In genomic region chr14:79241057-79241570, GRCm38 (mm10) we compare ENCODE assay signal across 23 mouse cellular contexts. TPM values are rescaled to one million over a fixed set of nuclear protein-coding genes. Genes with fewer than 3 reads are reported as not detected.
DNase-seq lines count a peak whose midpoint lies in the region; ATAC-seq lines count a peak whose summit lies in the region.
"Had no signal": no experiment of that assay in that cellular context is flagged by ENCODE, and none has a peak within 500 bp of the region (broad histone marks: within the 10 kb centered on the region; RNA-seq: fewer than 3 reads in every experiment).

No protein-coding gene starts in this region.

- no peaks in the 10 kb centered on the region for H3K36me3 ChIP-seq in heart, embryonic 11.5 days (ENCODE audit: control insufficient read depth, insufficient read depth, low read length)
- H3K36me3 ChIP-seq in forebrain, embryonic 13.5 days (ENCODE audit: poor library complexity, severe bottlenecking) = no peaks in the 10 kb centered on the region
- H3K36me3 ChIP-seq: hindbrain, embryonic 13.5 days; liver, embryonic 13.5 days had no signal

- H3K27ac ChIP-seq in heart, embryonic 11.5 days (ENCODE audit: low read depth, low read length) = 0 out of 2 replicates have a peak overlapping the region, but pooled peaks have one; percentile 12
- H3K27ac ChIP-seq in forebrain, embryonic 13.5 days = no peak overlapping the region
- H3K27ac ChIP-seq: hindbrain, embryonic 13.5 days; kidney, postnatal 0 days; layer of hippocampus, adult 2 months; liver, embryonic 13.5 days had no signal

- H3K9ac ChIP-seq in heart, embryonic 11.5 days (ENCODE audit: low read depth, low read length) = no peak overlapping the region
- H3K9ac ChIP-seq in forebrain, embryonic 13.5 days = no peak overlapping the region
- H3K9ac ChIP-seq: hindbrain, embryonic 13.5 days; liver, embryonic 13.5 days had no signal

- H3K4me2 ChIP-seq in heart, embryonic 11.5 days = no peak overlapping the region
- no peak overlapping the region for H3K4me2 ChIP-seq in forebrain, embryonic 13.5 days
- H3K4me2 ChIP-seq: hindbrain, embryonic 13.5 days; liver, embryonic 13.5 days had no signal

- no peak for DNase-seq in heart, adult 9 months (ENCODE audit: low spot score in 2 of 2)
- peak; percentile 27 for DNase-seq in thymus, postnatal 14 days
- DNase-seq in thymus, postnatal 10 days (ENCODE audit: low spot score in 2 of 2) = no peak
- peak; percentile 64 for DNase-seq in forelimb bud, embryonic 11.5 days (ENCODE audit: low read depth, low spot score)
- DNase-seq in yolk sac, embryonic 10.5 days (ENCODE audit: low spot score) = peak; percentile 14
- no peak for DNase-seq in adrenal gland, adult (ENCODE audit: inconsistent age in 2 of 2, low spot score in 1 of 2)
- DNase-seq: B cell, adult 2 months; cerebellum, adult 9-10 months; gastrocnemius, postnatal 10 days; liver, embryonic 13.5 days; lung, postnatal 14 days; right cerebral cortex, postnatal 4 days had no signal

- H3K9me3 ChIP-seq in heart, embryonic 11.5 days (replicated peaks; ENCODE audit: control insufficient read depth, low read length) = no peaks in the 10 kb centered on the region
- H3K9me3 ChIP-seq in forebrain, embryonic 13.5 days (replicated peaks) = peaks cover 5% of the 10 kb centered on the region; the same call in 1 of the 2 replicates
- H3K9me3 ChIP-seq: hindbrain, embryonic 13.5 days; liver, embryonic 13.5 days had no signal

- WGBS in heart, embryonic 11.5 days (ENCODE audit: insufficient replicate concordance) = 53% methylated on average over 4 of the region's 4 CpGs
- WGBS in forebrain, embryonic 13.5 days = 89% methylated on average over 4 of the region's 4 CpGs

- ATAC-seq in heart, embryonic 11.5 days (replicated peaks; ENCODE audit: insufficient number of reproducible peaks, low FRiP score, low TSS enrichment) = 0 out of 2 replicates have a peak, but pooled peaks have one; percentile 60
- no peak for ATAC-seq in forebrain, embryonic 13.5 days
- ATAC-seq: Patski had no signal

- no peak overlapping the region for H3K4me3 ChIP-seq in heart, embryonic 11.5 days (ENCODE audit: low read depth, low read length)
- H3K4me3 ChIP-seq in forebrain, embryonic 13.5 days = no peak overlapping the region
- H3K4me3 ChIP-seq: hindbrain, embryonic 13.5 days; layer of hippocampus, adult 2 months; liver, embryonic 13.5 days had no signal

- peaks cover 11% of the 10 kb centered on the region for H3K4me1 ChIP-seq in heart, embryonic 11.5 days (ENCODE audit: control insufficient read depth, insufficient read depth, low read length)
- peaks cover 6% of the 10 kb centered on the region; the same call in 1 of the 2 replicates for H3K4me1 ChIP-seq in forebrain, embryonic 13.5 days
- H3K4me1 ChIP-seq: liver, embryonic 13.5 days had no signal

- H3K27me3 ChIP-seq in heart, embryonic 11.5 days (ENCODE audit: control insufficient read depth, insufficient read depth, low read length) = no peaks in the 10 kb centered on the region
- H3K27me3 ChIP-seq in forebrain, embryonic 13.5 days = no peaks in the 10 kb centered on the region
- H3K27me3 ChIP-seq: hindbrain, embryonic 13.5 days; liver, embryonic 13.5 days; Patski had no signal

RNA-seq across cellular contexts. Expression of gene Zfp957, which starts 6.1 kb away (rescaled TPM):
- polyA plus RNA-seq in heart, embryonic 11.5 days (2014; fragmentation: Nextera tagmentation; extraction: Ambion mirVana) = not detected in 2 replicates
- not detected in 2 replicates for polyA plus RNA-seq in forebrain, embryonic 13.5 days (2015; fragmentation: Nextera tagmentation; extraction: Ambion mirVana)
- polyA plus RNA-seq: cortical plate, adult 2 months; frontal cortex, adult 2 months; heart, embryonic 14.5 days; hindbrain, embryonic 13.5 days; intestine, embryonic 14.5 days; kidney, postnatal 0 days; liver, embryonic 13.5 days; urinary bladder, adult 2 months had no signal

Comparison
In these comparisons a context has a peak if more than half of its experiments do, and no peak if none do; other contexts are left out.
1. DNase-seq: peak in thymus, postnatal 14 days (single experiment), forelimb bud, embryonic 11.5 days (single experiment) and yolk sac, embryonic 10.5 days (single experiment); none in heart, adult 9 months (0 of 2), thymus, postnatal 10 days (0 of 2) and adrenal gland, adult (0 of 2).